Mouse (Mus musculus) embryonic fibroblast, embryonic 13.5 days (primary cell): ENCODE measurements around the gene Eef1g.

Source experiments
- CTCF ChIP-seq: IDR thresholded peaks from 2 replicates; pipeline ENCODE4 v1.5.1; 2011; ENCODE audit warnings: mild to moderate bottlenecking, control low read depth, low read length, moderate library complexity, borderline replicate concordance; ENCODE audit not compliant: insufficient read depth
- POLR2A ChIP-seq: IDR thresholded peaks from 2 replicates; pipeline ENCODE4 v1.6.1; 2011; ENCODE audit warnings: low read depth, mild to moderate bottlenecking, control low read depth, low read length, moderate library complexity

DNA sequence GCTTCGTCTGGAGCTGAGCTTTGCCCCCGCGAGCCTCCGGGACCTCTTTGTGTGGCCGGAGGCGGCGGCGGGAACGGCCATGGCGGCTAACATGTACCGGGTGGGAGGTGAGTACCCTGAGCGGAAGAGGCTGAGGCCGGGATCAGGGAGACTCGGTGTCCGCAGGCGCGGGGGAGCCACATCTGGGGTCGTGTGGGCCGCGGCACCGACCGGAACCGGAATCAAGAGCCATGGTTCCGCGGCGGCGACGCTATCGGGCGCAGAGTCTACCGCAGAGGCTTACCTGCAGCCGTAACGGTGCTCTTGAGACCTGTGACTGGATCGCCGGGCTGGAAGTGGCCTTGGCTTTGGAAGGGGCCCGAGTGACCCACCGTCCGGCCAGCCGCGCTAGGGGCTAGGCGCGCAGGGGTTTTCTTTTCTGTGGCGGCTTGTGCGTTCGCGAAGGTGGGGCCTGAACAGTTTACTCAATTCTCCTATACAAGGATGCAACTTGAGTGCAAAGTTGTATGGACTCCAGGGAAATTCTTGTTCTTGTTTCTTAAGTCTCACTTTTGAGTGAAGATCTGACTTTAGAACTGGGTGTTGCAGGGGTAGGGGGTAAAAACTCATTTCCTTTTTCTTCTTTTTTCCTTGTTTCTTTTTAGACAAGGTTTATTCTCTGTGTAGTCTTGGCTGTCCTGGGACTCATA is 24.4 kb upstream of the Eef1g start:
- TF ChIP-seq POLR2A (no peak), CTCF (no peak)
